ENCODE assay signal across 16 mouse cellular contexts in genomic region chr1:180952085-180952746, GRCm38 (mm10). TPM values are rescaled to one million over a fixed set of nuclear protein-coding genes. Genes with fewer than 3 reads are reported as not detected.
DNase-seq lines count a peak whose midpoint lies in the region; ATAC-seq and TF ChIP-seq lines count a peak whose summit lies in the region.
"Had no signal": no experiment of that assay in that cellular context is flagged by ENCODE, and none has a peak within 500 bp of the region (broad histone marks: within the 10 kb centered on the region; RNA-seq: fewer than 3 reads in every experiment).

No protein-coding gene starts in this region.

- no peak overlapping the region for H3K9ac ChIP-seq in kidney, embryonic 15.5 days
- no peak overlapping the region for H3K9ac ChIP-seq in kidney, embryonic 14.5 days (ENCODE audit: low read depth, low read length)
- no peak overlapping the region for H3K9ac ChIP-seq in kidney, postnatal 0 days (ENCODE audit: low read depth, low read length)
- H3K9ac ChIP-seq in liver, postnatal 0 days (replicated peaks), result no peak overlapping the region
- no peak overlapping the region for H3K9ac ChIP-seq in stomach, embryonic 16.5 days (ENCODE audit: low read length)
- H3K9ac ChIP-seq in hindbrain, embryonic 12.5 days, result no peak overlapping the region
- H3K9ac ChIP-seq: forebrain, embryonic 12.5 days had no signal

- ATAC-seq in kidney, embryonic 15.5 days (replicated peaks; ENCODE audit: low FRiP score), result no peak; the same call in 1 of the 2 replicates
- ATAC-seq in kidney, embryonic 14.5 days (ENCODE audit: low FRiP score, low TSS enrichment), result no peak
- no peak for ATAC-seq in kidney, postnatal 0 days (replicated peaks; ENCODE audit: low FRiP score, low read depth)
- ATAC-seq in liver, postnatal 0 days, result peak; percentile 92
- peak; percentile 93 for ATAC-seq in stomach, embryonic 16.5 days (ENCODE audit: insufficient read depth, low FRiP score)
- ATAC-seq in hindbrain, embryonic 12.5 days (ENCODE audit: low FRiP score), result no peak
- ATAC-seq: hindbrain, embryonic 16.5 days; midbrain, embryonic 16.5 days had no signal

- peak; percentile 22 for DNase-seq in kidney, postnatal 0 days (ENCODE audit: low spot score)
- peak; percentile 19 for DNase-seq in liver, postnatal 0 days
- DNase-seq in cerebellum, postnatal 4 days (ENCODE audit: low spot score in 2 of 2), result no peak
- DNase-seq in testis, postnatal 14 days (ENCODE audit: low spot score), result no peak
- DNase-seq: cerebellum, adult 11 months; heart, postnatal 10 days; thymus, adult 2 months had no signal

- H3K9me3 ChIP-seq in kidney, embryonic 15.5 days (replicated peaks), result no peaks in the 10 kb centered on the region
- H3K9me3 ChIP-seq in kidney, embryonic 14.5 days (ENCODE audit: control insufficient read depth, low read length), result no peaks in the 10 kb centered on the region
- H3K9me3 ChIP-seq in kidney, postnatal 0 days (replicated peaks; ENCODE audit: low read length), result no peaks in the 10 kb centered on the region
- H3K9me3 ChIP-seq in liver, postnatal 0 days (ENCODE audit: low read length), result no peaks in the 10 kb centered on the region
- no peaks in the 10 kb centered on the region for H3K9me3 ChIP-seq in stomach, embryonic 16.5 days (replicated peaks; ENCODE audit: control insufficient read depth, low read length)
- H3K9me3 ChIP-seq in hindbrain, embryonic 12.5 days (replicated peaks), result no peaks in the 10 kb centered on the region
- H3K9me3 ChIP-seq: forebrain, embryonic 12.5 days had no signal

- peaks cover 28% of the 10 kb centered on the region; the same call in 1 of the 2 replicates for H3K36me3 ChIP-seq in kidney, embryonic 15.5 days
- H3K36me3 ChIP-seq in kidney, embryonic 14.5 days (ENCODE audit: control insufficient read depth, insufficient read depth, low read length), result no peaks in the 10 kb centered on the region
- peaks cover 25% of the 10 kb centered on the region; the same call in 1 of the 2 replicates for H3K36me3 ChIP-seq in kidney, postnatal 0 days (ENCODE audit: insufficient read depth, low read length)
- H3K36me3 ChIP-seq in liver, postnatal 0 days (replicated peaks; ENCODE audit: insufficient read depth, low read length), result peaks cover 48% of the 10 kb centered on the region
- H3K36me3 ChIP-seq in stomach, embryonic 16.5 days (ENCODE audit: control insufficient read depth, insufficient read depth, low read length), result peaks cover 15% of the 10 kb centered on the region; the same call in 1 of the 2 replicates
- H3K36me3 ChIP-seq in hindbrain, embryonic 12.5 days, result no peaks in the 10 kb centered on the region
- H3K36me3 ChIP-seq: forebrain, embryonic 12.5 days had no signal

- H3K27me3 ChIP-seq in kidney, embryonic 15.5 days, result no peaks in the 10 kb centered on the region
- H3K27me3 ChIP-seq in kidney, embryonic 14.5 days (ENCODE audit: control insufficient read depth, insufficient read depth, low read length), result no peaks in the 10 kb centered on the region
- H3K27me3 ChIP-seq in kidney, postnatal 0 days (ENCODE audit: insufficient read depth, low read length), result no peaks in the 10 kb centered on the region
- no peaks in the 10 kb centered on the region; the same call in 1 of the 2 replicates for H3K27me3 ChIP-seq in liver, postnatal 0 days (ENCODE audit: insufficient read depth, low read length)
- H3K27me3 ChIP-seq in stomach, embryonic 16.5 days (ENCODE audit: control insufficient read depth, insufficient read depth, low read length), result no peaks in the 10 kb centered on the region
- no peaks in the 10 kb centered on the region for H3K27me3 ChIP-seq in hindbrain, embryonic 12.5 days
- H3K27me3 ChIP-seq: forebrain, embryonic 12.5 days had no signal

- no peak overlapping the region for H3K4me3 ChIP-seq in kidney, embryonic 15.5 days (replicated peaks)
- no peak overlapping the region for H3K4me3 ChIP-seq in kidney, embryonic 14.5 days (ENCODE audit: low read length)
- no peak overlapping the region for H3K4me3 ChIP-seq in kidney, postnatal 0 days (replicated peaks; ENCODE audit: low read depth, low read length)
- no peak overlapping the region for H3K4me3 ChIP-seq in liver, postnatal 0 days (ENCODE audit: low read depth, low read length)
- no peak overlapping the region for H3K4me3 ChIP-seq in stomach, embryonic 16.5 days (replicated peaks; ENCODE audit: low read length)
- H3K4me3 ChIP-seq in hindbrain, embryonic 12.5 days, result no peak overlapping the region
- H3K4me3 ChIP-seq: forebrain, embryonic 12.5 days had no signal

- TF ChIP-seq EP300 in liver, postnatal 0 days (IDR thresholded peaks at IDR 0.05; ENCODE audit: low read depth), result peak; percentile 26; the same call in 1 of the 2 replicates

- WGBS in kidney, embryonic 15.5 days, result 53% methylated on average over 6 of the region's 6 CpGs
- 48% methylated on average over 6 of the region's 6 CpGs for WGBS in kidney, embryonic 14.5 days
- 45% methylated on average over 6 of the region's 6 CpGs for WGBS in kidney, postnatal 0 days
- 69% methylated on average over 6 of the region's 6 CpGs for WGBS in liver, postnatal 0 days (ENCODE audit: insufficient replicate concordance)
- WGBS in stomach, embryonic 16.5 days, result 40% methylated on average over 6 of the region's 6 CpGs
- WGBS in hindbrain, embryonic 12.5 days, result 83% methylated on average over 6 of the region's 6 CpGs

- H3K4me2 ChIP-seq in kidney, embryonic 15.5 days, result no peak overlapping the region
- H3K4me2 ChIP-seq in kidney, embryonic 14.5 days (replicated peaks; ENCODE audit: low read depth, low read length), result no peak overlapping the region
- H3K4me2 ChIP-seq in kidney, postnatal 0 days (ENCODE audit: low read length), result no peak overlapping the region
- H3K4me2 ChIP-seq in liver, postnatal 0 days (ENCODE audit: low read depth, low read length), result 0 out of 2 replicates have a peak overlapping the region, but pooled peaks have one; percentile 42
- no peak overlapping the region; the same call in 1 of the 2 replicates for H3K4me2 ChIP-seq in stomach, embryonic 16.5 days (ENCODE audit: low read depth, low read length)
- H3K4me2 ChIP-seq in hindbrain, embryonic 12.5 days (replicated peaks), result no peak overlapping the region
- H3K4me2 ChIP-seq: forebrain, embryonic 12.5 days had no signal

- TF ChIP-seq CTCF in kidney, postnatal 0 days (IDR thresholded peaks at IDR 0.05; ENCODE audit: low read depth), result no peak
- TF ChIP-seq CTCF in liver, postnatal 0 days (IDR thresholded peaks at IDR 0.05; ENCODE audit: low read depth), result no peak

- H3K4me1 ChIP-seq in kidney, embryonic 15.5 days, result peaks cover 12% of the 10 kb centered on the region; the same call in 1 of the 2 replicates
- H3K4me1 ChIP-seq in kidney, embryonic 14.5 days (ENCODE audit: control insufficient read depth, insufficient read depth, low read length), result no peaks in the 10 kb centered on the region
- no peaks in the 10 kb centered on the region for H3K4me1 ChIP-seq in kidney, postnatal 0 days (replicated peaks; ENCODE audit: insufficient read depth, low read length)
- H3K4me1 ChIP-seq in liver, postnatal 0 days (ENCODE audit: insufficient read depth), result peaks cover 10% of the 10 kb centered on the region; the same call in 1 of the 2 replicates
- peaks cover 7% of the 10 kb centered on the region; the same call in 1 of the 2 replicates for H3K4me1 ChIP-seq in stomach, embryonic 16.5 days (ENCODE audit: control insufficient read depth, insufficient read depth, low read length)
- no peaks in the 10 kb centered on the region for H3K4me1 ChIP-seq in hindbrain, embryonic 12.5 days
- H3K4me1 ChIP-seq: forebrain, embryonic 12.5 days had no signal

- H3K27ac ChIP-seq in kidney, embryonic 15.5 days, result 0 out of 2 replicates have a peak overlapping the region, but pooled peaks have one; percentile 3
- H3K27ac ChIP-seq in kidney, embryonic 14.5 days (ENCODE audit: low read depth, low read length), result no peak overlapping the region
- H3K27ac ChIP-seq in kidney, postnatal 0 days, result no peak overlapping the region
- peak overlapping the region; percentile 34; the same call in 1 of the 2 replicates for H3K27ac ChIP-seq in liver, postnatal 0 days (ENCODE audit: low read depth)
- peak overlapping the region; percentile 87 for H3K27ac ChIP-seq in stomach, embryonic 16.5 days (ENCODE audit: low read length)
- no peak overlapping the region for H3K27ac ChIP-seq in hindbrain, embryonic 12.5 days
- H3K27ac ChIP-seq: forebrain, embryonic 12.5 days had no signal

RNA-seq across cellular contexts. Expression of gene Tmem63a, which starts 10.1 kb away (rescaled TPM):
- 10.2 and 12.5 TPM in 2 replicates for polyA plus RNA-seq in kidney, embryonic 15.5 days (2015; fragmentation: Nextera tagmentation; extraction: Ambion mirVana)
- polyA plus RNA-seq in kidney, embryonic 14.5 days (2014; fragmentation: Nextera tagmentation; extraction: Ambion mirVana), result 4.0 and 7.5 TPM in 2 replicates
- 10.6 and 14.8 TPM in 2 replicates for polyA plus RNA-seq in kidney, postnatal 0 days (2015; fragmentation: Nextera tagmentation; extraction: Ambion mirVana)
- polyA plus RNA-seq in liver, postnatal 0 days (2015; fragmentation: Nextera tagmentation; extraction: Ambion mirVana), result 6.3 and 7.4 TPM in 2 replicates
- 29.2 and 35.3 TPM in 2 replicates for polyA plus RNA-seq in stomach, embryonic 16.5 days (2015; fragmentation: Nextera tagmentation; extraction: Ambion mirVana)
- polyA plus RNA-seq in hindbrain, embryonic 12.5 days (2016; fragmentation: Nextera tagmentation; extraction: Ambion mirVana), result 6.9 and 7.2 TPM in 2 replicates

RNA-seq across cellular contexts. Expression of gene Lefty1, which starts 17.4 kb away (rescaled TPM):
- 1.3 TPM in 2 replicates for polyA plus RNA-seq in kidney, embryonic 15.5 days (2015; fragmentation: Nextera tagmentation; extraction: Ambion mirVana)
- 0.51 and 0.54 TPM in 2 replicates for polyA plus RNA-seq in kidney, embryonic 14.5 days (2014; fragmentation: Nextera tagmentation; extraction: Ambion mirVana)
- polyA plus RNA-seq in kidney, postnatal 0 days (2015; fragmentation: Nextera tagmentation; extraction: Ambion mirVana), result 1.5 and 1.6 TPM in 2 replicates
- polyA plus RNA-seq in liver, postnatal 0 days (2015; fragmentation: Nextera tagmentation; extraction: Ambion mirVana), result 1.6 and 2.2 TPM in 2 replicates
- polyA plus RNA-seq in stomach, embryonic 16.5 days (2015; fragmentation: Nextera tagmentation; extraction: Ambion mirVana), result 4.0 and 4.2 TPM in 2 replicates
- 0.46 and 1.7 TPM in 2 replicates for polyA plus RNA-seq in hindbrain, embryonic 12.5 days (2016; fragmentation: Nextera tagmentation; extraction: Ambion mirVana)
- polyA plus RNA-seq: midbrain, embryonic 16.5 days had no signal

RNA-seq across cellular contexts. Expression of gene Pycr2, which starts 48.1 kb away (rescaled TPM):
- 96.2 and 103 TPM in 2 replicates for polyA plus RNA-seq in kidney, embryonic 15.5 days (2015; fragmentation: Nextera tagmentation; extraction: Ambion mirVana)
- 93.9 and 103 TPM in 2 replicates for polyA plus RNA-seq in kidney, embryonic 14.5 days (2014; fragmentation: Nextera tagmentation; extraction: Ambion mirVana)
- polyA plus RNA-seq in kidney, postnatal 0 days (2015; fragmentation: Nextera tagmentation; extraction: Ambion mirVana), result 72.6 and 76.5 TPM in 2 replicates
- 33.3 and 43.4 TPM in 2 replicates for polyA plus RNA-seq in liver, postnatal 0 days (2015; fragmentation: Nextera tagmentation; extraction: Ambion mirVana)
- 99.6 and 105 TPM in 2 replicates for polyA plus RNA-seq in stomach, embryonic 16.5 days (2015; fragmentation: Nextera tagmentation; extraction: Ambion mirVana)
- polyA plus RNA-seq in hindbrain, embryonic 12.5 days (2016; fragmentation: Nextera tagmentation; extraction: Ambion mirVana), result 80.3 and 91.6 TPM in 2 replicates

RNA-seq across cellular contexts. Expression of gene Lefty2, which starts 59.3 kb away (rescaled TPM):
- 0.12 TPM in 1 of 2 replicates, not detected in the other for polyA plus RNA-seq in kidney, embryonic 15.5 days (2015; fragmentation: Nextera tagmentation; extraction: Ambion mirVana)
- not detected in 2 replicates for polyA plus RNA-seq in kidney, embryonic 14.5 days (2014; fragmentation: Nextera tagmentation; extraction: Ambion mirVana)
- 0.09 and 0.39 TPM in 2 replicates for polyA plus RNA-seq in kidney, postnatal 0 days (2015; fragmentation: Nextera tagmentation; extraction: Ambion mirVana)
- polyA plus RNA-seq in liver, postnatal 0 days (2015; fragmentation: Nextera tagmentation; extraction: Ambion mirVana), result not detected in 2 replicates
- 0.35 TPM in 1 of 2 replicates, not detected in the other for polyA plus RNA-seq in stomach, embryonic 16.5 days (2015; fragmentation: Nextera tagmentation; extraction: Ambion mirVana)
- 0.08 TPM in 1 of 2 replicates, not detected in the other for polyA plus RNA-seq in hindbrain, embryonic 12.5 days (2016; fragmentation: Nextera tagmentation; extraction: Ambion mirVana)
- polyA plus RNA-seq: neural tube, embryonic 11.5 days; spleen, adult 2 months had no signal

Comparison
In these comparisons a context has a peak if more than half of its experiments do, and no peak if none do; other contexts are left out.
1. H3K27ac ChIP-seq: peak in kidney, embryonic 15.5 days (single experiment), liver, postnatal 0 days (single experiment) and stomach, embryonic 16.5 days (single experiment); none in kidney, embryonic 14.5 days (single experiment), kidney, postnatal 0 days (single experiment) and hindbrain, embryonic 12.5 days (single experiment).
2. ATAC-seq: peak in liver, postnatal 0 days (single experiment) and stomach, embryonic 16.5 days (single experiment); none in kidney, embryonic 15.5 days (single experiment), kidney, embryonic 14.5 days (single experiment), kidney, postnatal 0 days (single experiment) and hindbrain, embryonic 12.5 days (single experiment).
3. DNase-seq: peak in kidney, postnatal 0 days (single experiment) and liver, postnatal 0 days (single experiment); none in cerebellum, postnatal 4 days (0 of 2) and testis, postnatal 14 days (single experiment).